Mouse (Mus musculus) heart, adult 2 months (tissue): ENCODE measurements around the gene Agr2.

Experiments used
- CTCF ChIP-seq: fragments of 200-600 bp; IDR thresholded peaks from 2 replicates; pipeline ENCODE4 v1.8.1; 2022; ENCODE audit warnings: antibody characterized with exemption, mild to moderate bottlenecking, moderate library complexity
- EP300 ChIP-seq: fragments of 200-500 bp; IDR thresholded peaks from 2 replicates; pipeline ENCODE4 v1.6.1; 2011; ENCODE audit warnings: low read depth, low read length, control low read depth; ENCODE audit not compliant: insufficient read depth
- POLR2A ChIP-seq: fragments of 200-500 bp; IDR thresholded peaks from 2 replicates; pipeline ENCODE4 v1.6.1; 2011; ENCODE audit warnings: mild to moderate bottlenecking, low read depth, low read length, control low read depth; ENCODE audit not compliant: insufficient read depth

DNA sequence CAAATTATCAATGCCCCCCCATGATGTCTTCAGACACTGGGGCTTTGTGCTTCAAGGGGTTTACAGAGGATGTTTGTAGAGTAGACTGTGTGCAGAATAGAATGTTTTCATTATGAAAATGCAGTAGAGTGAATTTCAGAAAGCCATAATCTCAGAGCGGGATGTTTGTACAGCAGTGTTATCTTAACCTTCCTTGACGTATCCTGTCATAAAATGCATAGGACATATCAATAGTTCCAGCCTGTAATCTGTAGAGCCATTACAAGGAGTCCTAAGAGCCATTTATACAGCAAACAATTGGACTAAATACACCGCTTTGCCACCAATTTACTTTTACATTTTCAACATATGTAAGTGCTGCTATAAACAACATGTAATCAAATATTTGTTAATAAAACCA is 876 bp downstream of the Agr2 start:
- TF ChIP-seq POLR2A (no peak), CTCF (no peak), EP300 (no peak)
